Mouse (Mus musculus): ENCODE results near the gene Lgr5.

Lgr5 gene

DNA sequence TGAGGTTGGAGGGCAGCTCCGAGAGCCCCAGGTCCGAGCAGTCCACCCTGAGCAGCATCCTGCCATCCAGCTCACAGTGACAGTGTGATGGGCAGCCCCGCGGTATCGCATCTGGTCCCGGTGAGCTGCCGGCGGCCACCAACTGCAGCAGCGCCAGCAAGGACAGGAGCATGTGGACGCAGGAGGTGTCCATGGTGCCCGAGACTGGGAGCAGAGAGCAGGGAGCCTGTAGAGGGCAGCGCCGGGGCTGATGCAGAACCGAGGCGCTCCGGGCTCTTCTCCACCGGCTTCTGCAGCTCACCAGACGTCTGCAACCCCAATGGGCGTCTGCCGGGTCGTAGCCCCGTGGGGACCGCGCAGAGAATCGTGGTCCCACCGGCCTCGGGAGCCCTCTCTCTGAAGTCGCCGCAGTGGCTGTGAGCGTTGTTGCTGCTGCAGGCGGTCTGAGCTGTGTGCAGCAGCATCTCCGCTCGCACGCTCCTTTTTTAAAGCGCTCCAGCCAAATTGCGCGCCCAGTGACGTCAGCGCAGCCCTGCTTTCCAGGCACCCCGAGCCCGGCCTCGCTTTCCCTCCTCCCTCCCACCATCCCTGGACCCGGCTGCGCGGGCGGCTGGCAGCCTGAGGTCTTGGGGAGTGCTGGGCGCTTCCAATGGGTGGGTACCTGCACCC is at the start of gene Lgr5:
TSS of gene Lgr5 (minus strand) at position 480 of the 669 bp plus-strand sequence.
- DNase-seq (ENCODE audit: low spot score): peak; percentile 18

- no peak for DNase-seq (ENCODE audit: low spot score)
Measured at GRCm38 (mm10) chr10:115626678-115627077, 39.1 kb upstream of the Lgr5 start.

- DNase-seq (ENCODE audit: low spot score): no peak
Measured at GRCm38 (mm10) chr10:115624957-115625356, 37.4 kb upstream of the Lgr5 start.

GRCm38 (mm10) chr10:115623956-115624671 is 36.5 kb upstream of the Lgr5 start:
- DNase-seq (ENCODE audit: low spot score): no peak

DNA sequence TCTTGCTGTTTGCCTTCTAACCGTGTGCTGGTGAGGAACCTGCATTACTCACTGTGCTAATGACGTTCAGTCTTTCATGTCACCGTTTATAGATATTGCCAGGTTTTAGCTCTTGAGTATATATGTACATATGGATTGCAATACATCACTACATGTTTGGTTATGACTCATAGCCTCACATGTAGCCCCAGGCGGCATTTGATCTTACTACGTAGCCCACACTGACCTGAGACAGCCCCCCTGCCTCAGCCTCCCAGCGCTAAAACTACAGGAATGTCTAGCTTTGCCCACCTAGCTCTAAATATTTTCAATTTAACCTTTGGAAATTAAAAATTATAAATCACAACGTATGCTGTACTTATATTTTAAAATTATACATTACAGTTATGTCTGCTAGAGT is 35.9 kb upstream of the Lgr5 start:
- no peak for DNase-seq (ENCODE audit: low spot score)

DNA sequence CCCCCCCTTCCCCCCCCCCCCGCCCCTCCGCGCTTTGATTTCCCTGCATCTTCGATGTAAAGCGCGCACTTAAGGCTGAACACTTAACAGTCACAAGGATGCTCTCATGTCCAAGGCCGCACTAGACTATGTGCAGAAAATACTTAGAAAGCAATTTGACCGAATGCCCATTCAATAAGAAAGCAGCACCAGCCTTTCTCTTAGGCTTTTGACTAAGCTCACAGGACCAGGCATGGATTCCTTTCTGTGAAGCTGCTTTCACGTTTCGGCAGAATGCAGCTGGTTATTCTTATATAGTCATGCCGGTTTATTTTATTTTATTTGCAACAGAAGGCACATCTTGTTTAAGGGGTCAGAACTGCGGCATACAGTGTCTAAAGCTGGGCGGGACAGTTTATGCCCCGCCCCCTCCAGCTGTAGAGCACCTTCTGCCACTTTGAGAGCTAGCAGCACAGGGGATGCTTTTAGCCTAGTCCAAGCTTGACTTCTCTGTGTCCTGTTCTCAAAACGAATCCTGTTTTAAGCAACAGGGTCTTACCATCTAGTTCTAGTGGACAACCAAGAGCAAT is 30.8 kb upstream of the Lgr5 start:
- no peak for DNase-seq (ENCODE audit: low spot score)

DNA sequence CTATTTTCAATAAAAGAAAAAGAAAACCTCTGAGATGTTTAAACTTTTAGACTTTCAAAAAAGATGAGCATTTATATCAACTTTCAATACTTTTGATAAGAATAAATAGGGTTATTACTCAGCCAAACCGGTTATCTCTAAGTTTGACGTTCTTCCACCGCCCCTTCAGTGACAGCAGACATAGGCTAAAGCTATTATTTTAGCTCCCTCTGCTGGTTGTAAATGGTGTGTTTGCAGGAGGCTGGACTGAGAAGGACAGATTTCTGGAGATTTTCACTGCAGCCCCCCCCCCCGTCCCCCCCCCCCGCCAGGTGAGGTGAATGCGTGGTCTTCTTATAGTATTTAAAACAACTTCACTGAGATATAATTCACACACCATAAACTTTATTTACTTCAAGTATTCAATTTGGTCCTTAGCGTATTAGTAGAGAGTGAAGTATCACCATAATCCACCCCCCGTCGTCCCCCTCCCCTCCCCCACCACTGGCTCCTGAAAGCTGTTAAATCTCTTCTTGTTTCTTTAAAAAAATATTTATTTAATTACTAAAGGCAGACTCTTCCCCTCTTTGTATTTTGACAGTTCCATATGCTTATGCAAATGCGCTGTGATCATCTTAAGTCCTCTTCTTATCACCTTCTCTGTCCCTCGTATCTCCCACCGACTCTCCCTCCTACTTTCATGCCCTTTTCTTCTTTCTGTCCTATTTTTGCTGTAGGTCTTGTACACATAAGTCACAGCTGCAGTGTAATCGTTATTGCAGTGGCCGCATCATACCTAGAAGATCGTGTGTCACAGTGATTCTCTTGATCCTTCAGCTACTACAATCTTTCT is 30.1 kb upstream of the Lgr5 start:
- no peak for DNase-seq (ENCODE audit: low spot score)

- DNase-seq (ENCODE audit: low spot score): no peak
Measured at GRCm38 (mm10) chr10:115595748-115596147, 8.2 kb upstream of the Lgr5 start.

DNA sequence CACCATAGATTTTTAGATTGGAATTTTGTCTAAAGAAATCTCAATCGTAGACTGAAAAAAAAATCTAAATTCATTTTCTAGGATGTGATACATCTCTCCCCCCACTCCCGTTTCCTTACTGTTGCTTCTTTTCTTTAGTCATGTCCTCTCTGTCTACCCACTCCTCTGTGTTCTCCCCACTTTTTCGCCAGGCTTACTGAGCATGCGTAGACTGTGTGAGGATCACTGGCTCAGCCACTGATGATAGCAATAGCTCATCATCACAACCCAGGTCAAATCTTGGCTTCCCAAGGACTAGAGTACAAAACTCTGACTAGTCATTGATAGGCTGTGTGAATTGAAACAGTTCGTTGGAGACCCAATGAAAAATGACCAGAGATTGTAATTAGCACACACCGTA is 6.1 kb upstream of the Lgr5 start:
- no peak for DNase-seq (ENCODE audit: low spot score)

DNA sequence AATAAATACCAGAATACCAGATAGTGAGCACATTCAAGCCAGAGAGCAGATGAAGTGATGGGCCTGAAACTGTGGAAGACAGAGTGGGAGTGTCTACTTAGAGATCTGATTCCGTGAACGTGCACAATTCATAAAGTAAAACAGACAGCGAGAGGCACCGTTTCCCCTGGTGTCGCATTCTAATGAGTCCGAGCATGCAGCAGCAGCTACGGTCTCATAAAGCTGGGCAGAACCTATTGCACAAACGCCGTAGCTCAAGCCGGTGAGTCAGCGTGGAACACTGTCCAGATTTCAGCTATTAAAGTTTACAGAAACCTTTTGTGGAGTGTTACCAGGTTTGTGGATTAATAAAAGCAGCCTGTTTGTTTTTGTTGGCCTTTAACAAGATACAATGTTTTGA is 5.6 kb upstream of the Lgr5 start:
- no peak for DNase-seq (ENCODE audit: low spot score)

GRCm38 (mm10) chr10:115587979-115588378 is 399 bp upstream of the Lgr5 start:
- no peak for DNase-seq (ENCODE audit: low spot score)

DNA sequence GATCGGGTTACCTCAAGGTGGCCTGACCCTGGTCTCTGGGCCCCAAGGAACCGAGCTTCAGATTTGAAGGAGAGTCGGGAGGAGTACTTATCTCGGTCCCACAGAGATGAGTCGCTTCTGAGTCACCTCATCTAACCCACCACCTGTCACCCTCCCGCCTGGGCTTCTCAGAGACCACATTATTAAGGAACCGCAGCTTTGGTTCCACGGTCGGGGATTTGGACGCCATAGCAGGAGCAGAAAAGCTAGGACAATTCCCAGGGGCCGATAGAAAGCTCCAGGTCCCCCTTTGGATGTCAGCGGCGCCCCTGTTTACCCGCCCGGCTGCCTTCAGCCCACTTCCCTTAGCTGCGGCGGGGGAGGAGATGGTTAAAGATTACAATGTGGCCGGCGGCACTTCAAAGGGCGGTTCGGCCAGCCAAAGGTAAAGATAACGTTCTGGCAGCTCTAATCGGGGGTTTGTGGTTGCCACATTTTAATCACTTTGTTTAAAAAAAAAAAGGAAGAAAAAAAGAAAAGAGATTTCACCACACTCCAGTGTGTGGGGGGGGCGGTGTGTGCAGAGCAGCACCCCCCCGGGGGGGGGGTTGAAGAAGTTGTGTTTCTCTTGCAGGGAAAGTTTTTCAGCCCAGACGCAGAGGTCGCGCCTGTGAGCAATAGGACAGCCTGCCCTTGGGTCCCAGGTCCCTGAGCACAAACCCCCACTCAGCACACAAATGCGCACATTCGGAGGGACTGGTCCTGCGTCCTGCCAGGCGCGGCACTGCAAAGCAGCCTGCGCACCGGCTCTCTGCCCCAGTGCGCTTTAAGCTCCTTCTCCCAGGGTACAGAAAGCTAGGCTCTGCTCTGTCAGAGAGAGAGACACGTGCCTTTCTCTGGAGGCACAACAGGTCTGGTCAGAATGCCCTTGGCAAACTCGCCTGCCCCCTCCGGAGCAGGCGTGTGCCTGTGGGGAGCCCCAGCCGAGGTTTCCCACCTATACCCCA is 1.0 kb downstream of the Lgr5 start:
- no peak for DNase-seq (ENCODE audit: low spot score)

DNA sequence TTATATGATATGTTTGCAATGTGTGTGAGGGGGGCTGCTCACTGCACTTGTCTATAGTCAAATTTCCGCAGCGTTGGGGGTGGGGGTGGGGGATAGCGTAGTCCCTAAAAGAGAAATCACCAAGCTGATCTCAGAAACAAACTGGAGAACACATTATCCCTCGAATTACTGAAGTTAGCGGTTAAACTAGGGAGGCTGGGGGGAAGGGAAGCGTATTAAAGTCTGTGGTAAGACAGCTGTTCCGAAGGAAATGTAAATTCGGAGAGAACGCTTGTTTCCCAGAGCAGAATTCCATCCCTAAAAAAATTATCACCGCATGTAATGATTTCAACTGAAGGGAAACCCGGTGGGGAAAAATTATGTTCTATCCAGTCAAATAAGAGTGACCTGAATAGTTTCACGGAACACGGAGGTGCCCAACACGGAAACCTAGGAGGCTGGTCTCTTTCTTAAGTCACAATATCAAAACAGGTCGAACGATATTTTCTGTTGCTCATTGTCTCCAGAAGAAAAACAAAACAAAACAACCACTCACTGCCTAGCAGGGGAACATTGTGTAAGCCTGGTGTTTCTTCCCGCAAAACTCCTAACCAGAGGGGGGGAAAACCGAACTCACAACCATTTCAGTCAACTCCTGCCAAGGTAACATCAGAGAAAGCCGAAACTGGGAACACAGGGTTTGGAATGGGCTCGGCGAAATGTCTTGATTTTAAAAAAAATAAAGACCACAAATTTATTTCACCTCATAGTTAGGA is 1.9 kb downstream of the Lgr5 start:
- DNase-seq (ENCODE audit: low spot score): no peak

DNA sequence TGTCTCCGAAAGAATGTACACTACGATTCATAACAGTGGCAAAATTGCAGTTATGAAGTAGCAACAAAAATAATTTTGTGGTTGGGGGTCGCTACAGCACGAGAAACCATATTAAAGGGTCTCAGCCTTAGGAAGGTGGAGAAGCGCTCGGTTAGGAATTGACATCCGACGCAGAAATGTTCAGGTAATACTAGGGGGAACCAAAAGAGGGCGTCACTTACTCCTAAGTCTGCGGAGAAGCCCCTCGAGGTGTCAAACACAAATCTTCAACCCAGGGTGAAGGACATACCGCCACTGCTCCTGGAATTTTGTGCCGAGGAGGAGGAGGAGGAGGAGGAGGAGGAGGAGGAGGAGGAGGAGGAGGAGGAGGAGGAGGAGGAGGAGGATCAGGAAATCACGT is 2.9 kb downstream of the Lgr5 start:
- DNase-seq (ENCODE audit: low spot score): no peak

DNA sequence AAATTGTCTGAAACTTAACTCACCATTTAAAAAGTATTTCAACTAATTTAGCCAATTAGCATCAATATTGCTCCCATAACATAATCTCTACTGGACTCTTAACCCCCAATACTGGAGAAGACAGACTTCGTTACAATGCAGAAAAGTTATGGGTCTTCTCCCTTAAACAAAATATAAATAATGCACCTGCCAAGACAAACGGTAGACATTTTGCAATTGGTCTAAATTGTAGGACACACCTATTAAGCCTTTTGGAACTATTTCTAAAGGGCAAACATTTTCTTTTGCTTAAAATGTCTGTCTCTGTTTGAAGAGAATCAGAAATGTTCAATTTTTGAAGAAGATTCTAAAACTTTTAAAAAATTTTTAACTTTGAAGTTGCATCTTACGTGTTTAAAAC is 4.5 kb downstream of the Lgr5 start:
- no peak for DNase-seq (ENCODE audit: low spot score)

- no peak for DNase-seq (ENCODE audit: low spot score)
Measured at GRCm38 (mm10) chr10:115581971-115582370, 5.6 kb downstream of the Lgr5 start.

GRCm38 (mm10) chr10:115579494-115579893 is 8.1 kb downstream of the Lgr5 start:
- no peak for DNase-seq (ENCODE audit: low spot score)

GRCm38 (mm10) chr10:115579076-115579475 is 8.5 kb downstream of the Lgr5 start:
- no peak for DNase-seq (ENCODE audit: low spot score)

DNA sequence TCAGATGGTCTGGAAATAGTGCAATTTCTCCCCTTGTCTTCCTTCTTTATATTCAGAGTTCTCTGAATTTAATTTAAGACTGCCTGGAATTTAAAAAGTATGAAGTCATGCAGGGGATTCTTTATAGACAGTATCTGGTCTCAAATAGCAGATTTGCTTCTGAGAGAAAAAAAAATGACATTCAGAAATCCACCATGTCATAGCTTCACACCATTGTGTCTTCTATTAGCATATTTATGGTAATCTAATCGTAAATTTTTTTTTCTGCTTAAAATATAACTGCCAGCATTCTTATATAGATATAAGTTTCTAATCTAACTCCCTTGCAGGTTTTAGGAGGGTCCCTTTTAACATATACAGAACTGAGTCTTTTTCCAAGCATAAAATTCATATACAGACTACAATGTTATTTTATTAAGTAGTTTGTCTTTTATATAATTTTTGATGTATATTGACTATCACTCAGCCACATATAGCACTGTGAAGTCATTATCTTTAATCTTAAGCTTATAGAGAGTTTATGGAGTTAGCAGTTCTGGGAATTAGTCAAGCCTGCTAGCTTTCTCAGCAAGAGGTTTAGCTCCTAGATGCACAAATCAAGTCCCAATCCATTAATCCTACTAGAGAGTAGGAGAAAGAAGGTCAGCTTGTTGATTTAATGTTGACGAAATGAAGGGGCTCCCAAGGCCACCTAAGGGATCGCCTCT is 15.7 kb downstream of the Lgr5 start:
- no peak for DNase-seq (ENCODE audit: low spot score)

DNA sequence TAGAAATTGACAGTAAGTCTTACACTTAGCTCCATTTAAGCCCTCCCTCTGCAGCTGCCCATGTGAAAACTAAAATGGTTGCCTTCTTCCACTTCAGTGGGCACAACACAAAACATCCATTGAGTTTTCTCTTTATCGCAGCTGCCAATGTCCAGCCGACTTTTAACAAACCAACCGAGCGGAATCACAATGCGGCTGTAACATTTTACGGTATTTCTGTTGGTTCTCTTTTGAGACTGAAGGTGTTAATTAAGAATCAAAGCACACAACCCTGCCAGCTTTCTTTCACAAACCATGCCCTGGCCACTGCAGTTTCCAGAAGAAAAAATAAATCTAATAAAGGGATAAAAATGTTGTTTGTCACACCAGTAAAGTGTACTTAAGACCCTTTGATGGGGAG is 16.3 kb downstream of the Lgr5 start:
- DNase-seq (ENCODE audit: low spot score): no peak
